Mouse (Mus musculus): ENCODE measurements at regions not wholly inside any gene's neighbourhood (a gene's known extent, or its start where the extent isn't known, plus 50 kb on each side); places are given as distances from the start of the nearest gene placed in this dataset.

- H3K27ac ChIP-seq (ENCODE audit: low read depth, low read length), result no peak overlapping the region
- no peak overlapping the region for H3K4me3 ChIP-seq (ENCODE audit: low read depth, low read length)
- ATAC-seq (ENCODE audit: insufficient read depth, low FRiP score, low TSS enrichment) (no peak), DNase-seq (ENCODE audit: low spot score) (no peak)
- no peak overlapping the region for H3K4me2 ChIP-seq (ENCODE audit: low read depth)
- no peaks in the 10 kb centered on the region for H3K9me3 ChIP-seq (ENCODE audit: control insufficient read depth, low read length)
- WGBS, result 94% methylated on average over 2 of the region's 2 CpGs
- no peaks in the 10 kb centered on the region for H3K4me1 ChIP-seq (ENCODE audit: control insufficient read depth, insufficient read depth, low read length)
- H3K27me3 ChIP-seq (ENCODE audit: control insufficient read depth, insufficient read depth, low read length), result no peaks in the 10 kb centered on the region
- no peaks in the 10 kb centered on the region for H3K36me3 ChIP-seq (ENCODE audit: control insufficient read depth, insufficient read depth, low read length)
- no peak overlapping the region for H3K9ac ChIP-seq (ENCODE audit: low read length)
Measured at GRCm38 (mm10) chr6:35458250-35458649, 81.4 kb downstream of the Mtpn start.

GRCm38 (mm10) chr6:35445007-35445406, 94.7 kb downstream of the Mtpn start:
- no peak for DNase-seq (ENCODE audit: low spot score)
- H3K27ac ChIP-seq (ENCODE audit: low read depth, low read length), result no peak overlapping the region
- no peaks in the 10 kb centered on the region for H3K36me3 ChIP-seq (ENCODE audit: control insufficient read depth, insufficient read depth, low read length)
- H3K27me3 ChIP-seq (ENCODE audit: control insufficient read depth, insufficient read depth, low read length), result no peaks in the 10 kb centered on the region
- H3K4me2 ChIP-seq (ENCODE audit: low read depth), result no peak overlapping the region
- 93% methylated on average over 1 of the region's 1 CpGs for WGBS
- no peaks in the 10 kb centered on the region for H3K9me3 ChIP-seq (ENCODE audit: control insufficient read depth, low read length)
- H3K4me1 ChIP-seq (ENCODE audit: control insufficient read depth, insufficient read depth, low read length), result no peaks in the 10 kb centered on the region
- no peak for ATAC-seq (ENCODE audit: insufficient read depth, low FRiP score, low TSS enrichment)
- no peak overlapping the region for H3K4me3 ChIP-seq (ENCODE audit: low read depth, low read length)
- H3K9ac ChIP-seq (ENCODE audit: low read length), result no peak overlapping the region

- no peak for ATAC-seq (ENCODE audit: insufficient read depth, low FRiP score, low TSS enrichment)
- Histone ChIP-seq H3K27me3 (ENCODE audit: control insufficient read depth, insufficient read depth, low read length) (no peaks in the 10 kb centered on the region), H3K4me2 (ENCODE audit: low read depth) (no peak overlapping the region), H3K4me1 (ENCODE audit: control insufficient read depth, insufficient read depth, low read length) (no peaks in the 10 kb centered on the region), H3K27ac (ENCODE audit: low read depth, low read length) (no peak overlapping the region), H3K4me3 (ENCODE audit: low read depth, low read length) (no peak overlapping the region), H3K9ac (ENCODE audit: low read length) (no peak overlapping the region), H3K36me3 (ENCODE audit: control insufficient read depth, insufficient read depth, low read length) (no peaks in the 10 kb centered on the region), H3K9me3 (ENCODE audit: control insufficient read depth, low read length) (no peaks in the 10 kb centered on the region)
- WGBS, result 79% methylated on average over 3 of the region's 3 CpGs
- no peak for DNase-seq (ENCODE audit: low spot score)
Measured at GRCm38 (mm10) chr6:35426301-35426700, 100.4 kb upstream of the Fam180a start.

- Histone ChIP-seq H3K9ac (ENCODE audit: low read length) (no peak overlapping the region), H3K27ac (ENCODE audit: low read depth, low read length) (no peak overlapping the region), H3K4me2 (ENCODE audit: low read depth) (no peak overlapping the region), H3K9me3 (ENCODE audit: control insufficient read depth, low read length) (no peaks in the 10 kb centered on the region), H3K27me3 (ENCODE audit: control insufficient read depth, insufficient read depth, low read length) (no peaks in the 10 kb centered on the region), H3K36me3 (ENCODE audit: control insufficient read depth, insufficient read depth, low read length) (no peaks in the 10 kb centered on the region), H3K4me3 (ENCODE audit: low read depth, low read length) (no peak overlapping the region), H3K4me1 (ENCODE audit: control insufficient read depth, insufficient read depth, low read length) (no peaks in the 10 kb centered on the region)
- ATAC-seq (ENCODE audit: insufficient read depth, low FRiP score, low TSS enrichment) (no peak), DNase-seq (ENCODE audit: low spot score) (no peak)
- WGBS, result 88% methylated on average over 2 of the region's 2 CpGs
Measured at GRCm38 (mm10) chr6:35424521-35424920, 98.6 kb upstream of the Fam180a start.

GRCm38 (mm10) chr6:35420924-35421323, 95.0 kb upstream of the Fam180a start:
- Histone ChIP-seq H3K27ac (ENCODE audit: low read depth, low read length) (no peak overlapping the region), H3K4me2 (ENCODE audit: low read depth) (no peak overlapping the region), H3K36me3 (ENCODE audit: control insufficient read depth, insufficient read depth, low read length) (no peaks in the 10 kb centered on the region), H3K27me3 (ENCODE audit: control insufficient read depth, insufficient read depth, low read length) (no peaks in the 10 kb centered on the region), H3K9me3 (ENCODE audit: control insufficient read depth, low read length) (no peaks in the 10 kb centered on the region), H3K4me1 (ENCODE audit: control insufficient read depth, insufficient read depth, low read length) (no peaks in the 10 kb centered on the region), H3K9ac (ENCODE audit: low read length) (no peak overlapping the region), H3K4me3 (ENCODE audit: low read depth, low read length) (no peak overlapping the region)
- no peak for DNase-seq (ENCODE audit: low spot score)
- ATAC-seq (ENCODE audit: insufficient read depth, low FRiP score, low TSS enrichment), result no peak
- 87% methylated on average over 7 of the region's 7 CpGs for WGBS

- Histone ChIP-seq H3K4me3 (ENCODE audit: low read depth, low read length) (no peak overlapping the region), H3K4me1 (ENCODE audit: control insufficient read depth, insufficient read depth, low read length) (no peaks in the 10 kb centered on the region), H3K27me3 (ENCODE audit: control insufficient read depth, insufficient read depth, low read length) (no peaks in the 10 kb centered on the region), H3K9me3 (ENCODE audit: control insufficient read depth, low read length) (no peaks in the 10 kb centered on the region), H3K4me2 (ENCODE audit: low read depth) (no peak overlapping the region), H3K36me3 (ENCODE audit: control insufficient read depth, insufficient read depth, low read length) (no peaks in the 10 kb centered on the region), H3K27ac (ENCODE audit: low read depth, low read length) (no peak overlapping the region), H3K9ac (ENCODE audit: low read length) (no peak overlapping the region)
- WGBS, result 67% methylated on average over 9 of the region's 9 CpGs
- DNase-seq (ENCODE audit: low spot score) (no peak), ATAC-seq (ENCODE audit: insufficient read depth, low FRiP score, low TSS enrichment) (no peak)
Measured at GRCm38 (mm10) chr6:35405044-35405443, 79.1 kb upstream of the Fam180a start.

GRCm38 (mm10) chr6:35403341-35403910, 77.5 kb upstream of the Fam180a start:
- H3K4me2 ChIP-seq (ENCODE audit: low read depth), result no peak overlapping the region
- 89% methylated on average over 5 of the region's 5 CpGs for WGBS
- ATAC-seq (ENCODE audit: insufficient read depth, low FRiP score, low TSS enrichment), result no peak
- H3K9me3 ChIP-seq (ENCODE audit: control insufficient read depth, low read length), result no peaks in the 10 kb centered on the region
- H3K27me3 ChIP-seq (ENCODE audit: control insufficient read depth, insufficient read depth, low read length), result no peaks in the 10 kb centered on the region
- no peak overlapping the region for H3K9ac ChIP-seq (ENCODE audit: low read length)
- DNase-seq (ENCODE audit: low spot score), result no peak
- H3K36me3 ChIP-seq (ENCODE audit: control insufficient read depth, insufficient read depth, low read length), result no peaks in the 10 kb centered on the region
- H3K4me3 ChIP-seq (ENCODE audit: low read depth, low read length), result no peak overlapping the region
- no peaks in the 10 kb centered on the region for H3K4me1 ChIP-seq (ENCODE audit: control insufficient read depth, insufficient read depth, low read length)
- no peak overlapping the region for H3K27ac ChIP-seq (ENCODE audit: low read depth, low read length)

GRCm38 (mm10) chr6:35395726-35396125, 69.8 kb upstream of the Fam180a start:
- Histone ChIP-seq H3K27me3 (ENCODE audit: control insufficient read depth, insufficient read depth, low read length) (no peaks in the 10 kb centered on the region), H3K9me3 (ENCODE audit: control insufficient read depth, low read length) (no peaks in the 10 kb centered on the region), H3K4me1 (ENCODE audit: control insufficient read depth, insufficient read depth, low read length) (no peaks in the 10 kb centered on the region), H3K4me3 (ENCODE audit: low read depth, low read length) (no peak overlapping the region), H3K36me3 (ENCODE audit: control insufficient read depth, insufficient read depth, low read length) (no peaks in the 10 kb centered on the region), H3K27ac (ENCODE audit: low read depth, low read length) (no peak overlapping the region), H3K9ac (ENCODE audit: low read length) (no peak overlapping the region), H3K4me2 (ENCODE audit: low read depth) (no peak overlapping the region)
- WGBS, result 95% methylated on average over 7 of the region's 9 CpGs
- DNase-seq (ENCODE audit: low spot score) (no peak), ATAC-seq (ENCODE audit: insufficient read depth, low FRiP score, low TSS enrichment) (no peak)

GRCm38 (mm10) chr6:35388827-35389226, 62.9 kb upstream of the Fam180a start:
- Histone ChIP-seq H3K9ac (ENCODE audit: low read length) (no peak overlapping the region), H3K27ac (ENCODE audit: low read depth, low read length) (no peak overlapping the region), H3K4me1 (ENCODE audit: control insufficient read depth, insufficient read depth, low read length) (no peaks in the 10 kb centered on the region), H3K4me3 (ENCODE audit: low read depth, low read length) (no peak overlapping the region), H3K27me3 (ENCODE audit: control insufficient read depth, insufficient read depth, low read length) (no peaks in the 10 kb centered on the region), H3K9me3 (ENCODE audit: control insufficient read depth, low read length) (no peaks in the 10 kb centered on the region), H3K4me2 (ENCODE audit: low read depth) (no peak overlapping the region), H3K36me3 (ENCODE audit: control insufficient read depth, insufficient read depth, low read length) (no peaks in the 10 kb centered on the region)
- ATAC-seq (ENCODE audit: insufficient read depth, low FRiP score, low TSS enrichment) (no peak), DNase-seq (ENCODE audit: low spot score) (no peak)
- WGBS, result 74% methylated on average over 3 of the region's 3 CpGs
